Mouse (Mus musculus) left cerebral cortex, postnatal 10 days (tissue): ENCODE data around the gene Evi5l. TPM values are rescaled to one million over a fixed set of nuclear protein-coding genes. Genes with fewer than 3 reads are reported as not detected.

ENCODE experiments used
- DNase-seq, 2 experiments: peaks; one replicate each; pipeline ENCODE4 v3.0.0; 2021 to 2022; ENCODE audit warnings: low spot score in 2 of 2, mixed read lengths in 1 of 2; ENCODE audit errors: extremely low spot score in 1 of 2
- intact Hi-C: fragments of 180-260 bp; cut with DNase I; formaldehyde crosslinking; loops from one replicate; pipeline ENCODE4 v1.15.1; 2025
- total RNA-seq, 2 experiments: library from RNA; stranded (reverse); gene quantifications; 2 replicates each; pipeline ENCODE4 v1.2.3; 2021

The Evi5l gene
- total RNA-seq, 2 experiments from 2014 or later, result 127 to 130 TPM

DNA sequence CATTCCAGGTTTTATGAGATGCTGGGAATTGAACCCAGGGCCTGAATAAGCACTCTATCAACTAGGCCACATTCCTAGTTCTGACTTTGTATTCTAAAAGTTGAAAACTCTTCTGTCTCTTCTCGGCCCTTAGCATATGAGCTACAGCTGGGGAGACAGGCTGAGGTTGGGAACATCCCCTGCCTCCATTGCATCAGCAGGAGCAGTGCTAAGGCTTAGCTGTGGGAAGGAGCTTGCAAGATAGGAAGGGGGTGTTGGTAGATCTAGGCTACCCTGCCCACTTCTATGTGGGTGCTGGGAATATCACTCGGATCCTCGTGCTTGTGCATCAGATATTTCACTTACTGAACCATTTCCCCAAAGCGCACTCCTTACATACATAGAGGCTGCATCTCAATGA lies 61.6 kb downstream of the Evi5l start:
- no peak for DNase-seq
- intact Hi-C loops, result no loop called here

DNA sequence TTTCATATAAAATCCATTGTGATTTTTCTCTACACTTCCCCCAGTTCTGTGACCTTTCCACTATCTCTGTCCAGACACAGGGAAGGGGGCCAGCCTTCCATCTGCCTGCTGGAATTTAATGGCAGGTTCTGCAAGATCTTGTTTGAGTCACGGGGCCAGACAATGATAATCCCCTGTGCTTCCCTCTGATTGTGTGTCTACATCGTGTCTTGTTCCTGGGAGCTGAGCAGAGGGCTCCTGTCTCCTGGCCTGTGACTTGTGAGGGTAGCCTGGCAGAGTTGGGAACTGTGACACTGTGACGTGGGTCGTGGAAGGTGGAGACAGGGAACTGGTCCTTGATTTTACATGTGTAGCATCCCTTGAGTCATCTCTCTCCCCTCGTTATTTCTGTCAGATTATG lies 63.4 kb downstream of the Evi5l start:
- no peak for DNase-seq
- intact Hi-C loops, result no loop called here

DNA sequence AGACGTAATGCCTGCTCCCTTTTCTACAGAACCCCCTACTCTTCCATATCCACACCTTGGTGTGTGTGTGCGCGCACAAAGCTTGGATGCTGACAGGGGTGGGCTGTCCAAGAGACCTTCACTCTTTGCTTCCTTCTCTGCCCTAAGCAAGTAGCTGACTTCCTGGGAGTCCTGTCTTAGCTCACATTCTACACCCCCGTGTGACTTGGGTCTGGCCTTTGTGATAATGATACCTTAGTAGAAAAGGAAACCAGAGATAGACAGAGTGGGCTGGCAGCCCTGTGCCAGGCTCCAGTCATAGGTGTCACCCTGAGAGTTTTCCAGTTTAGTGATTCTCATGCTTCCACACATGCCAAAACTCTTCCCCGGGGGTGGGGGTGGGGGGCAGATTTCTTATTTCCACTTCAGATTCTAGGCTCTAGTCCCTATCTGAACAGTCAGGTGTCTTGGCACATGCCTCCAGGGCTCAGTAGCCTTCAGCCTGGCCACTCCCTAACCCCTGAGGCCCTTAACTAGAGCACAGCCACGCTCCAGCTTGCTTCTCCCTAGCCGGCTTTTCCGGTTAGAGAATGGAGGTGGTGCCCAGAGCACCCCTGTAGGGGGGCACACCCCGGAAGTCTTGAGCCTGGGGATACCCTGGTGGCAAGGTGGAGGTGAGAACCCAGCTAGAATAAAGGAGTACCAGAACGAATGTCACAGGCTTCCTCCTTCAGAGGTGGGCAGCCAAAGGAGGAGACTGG lies 64.4 kb downstream of the Evi5l start:
- DNase-seq, result no peak
- intact Hi-C loops, result no loop called here

DNA sequence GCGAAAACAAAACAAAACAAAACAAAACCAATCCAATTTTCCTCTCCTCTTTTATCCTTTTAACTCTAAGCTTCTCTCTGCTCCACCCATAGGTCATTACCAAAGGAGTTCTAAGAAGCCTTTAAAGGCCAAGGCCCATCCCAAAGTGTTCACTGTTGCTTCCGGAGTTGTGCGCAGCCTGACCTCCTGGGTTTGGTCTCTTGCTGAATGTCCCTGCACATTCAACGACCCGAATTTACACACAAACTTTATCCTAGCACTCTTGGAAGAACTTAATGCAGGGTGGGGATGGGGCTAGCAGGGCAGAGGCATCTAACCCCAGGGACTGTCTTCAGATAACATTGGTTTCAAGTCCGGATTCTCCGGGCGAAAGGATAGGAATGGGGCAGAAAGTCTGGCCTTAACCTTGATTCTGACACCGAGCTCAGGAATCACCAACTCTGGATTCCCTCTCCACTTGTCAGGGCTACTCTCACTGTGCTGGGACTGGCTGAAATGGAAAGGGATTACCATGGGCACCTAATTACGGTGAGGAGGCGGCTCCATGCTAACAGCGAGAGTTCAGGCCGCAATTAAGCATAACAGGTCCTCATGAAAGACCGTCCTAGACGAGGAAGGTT lies 71.6 kb downstream of the Evi5l start:
- no peak for DNase-seq
- intact Hi-C loops, result no loop called here

DNA sequence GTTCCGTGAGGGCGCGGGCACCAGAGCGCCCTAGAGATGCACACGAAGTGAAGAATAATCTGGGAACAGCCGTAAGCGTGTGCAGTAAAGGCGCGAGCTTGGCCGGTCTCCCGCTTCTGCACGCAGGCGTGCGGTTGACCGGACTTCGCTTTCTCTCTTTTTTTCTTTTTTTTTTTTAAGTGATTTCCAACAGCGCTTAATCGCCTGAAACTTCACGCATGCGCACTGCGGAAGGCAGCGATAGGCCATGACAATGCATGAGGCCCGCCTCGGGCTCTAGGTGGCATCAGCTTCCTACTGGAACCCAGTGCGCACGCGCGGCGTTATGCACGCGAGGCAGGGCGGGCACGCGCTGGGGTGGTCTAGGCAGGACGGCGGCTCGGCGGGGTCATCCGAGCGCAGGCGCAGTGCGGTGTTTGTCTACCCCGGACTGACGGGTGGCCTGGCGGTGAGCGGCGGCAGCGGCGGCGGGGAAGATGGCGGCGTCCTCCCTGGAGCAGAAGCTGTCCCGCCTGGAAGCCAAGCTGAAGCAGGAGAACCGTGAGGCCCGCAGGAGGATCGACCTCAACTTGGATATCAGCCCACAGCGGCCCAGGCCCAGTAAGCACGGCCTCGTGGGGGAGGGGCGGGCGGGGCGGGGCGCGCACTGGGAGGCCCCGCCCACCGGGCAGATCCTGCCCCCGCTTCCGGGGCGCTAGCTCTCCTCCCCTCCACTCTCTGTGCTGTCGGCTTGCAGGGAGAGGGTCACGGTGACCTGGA lies 72.2 kb downstream of the Evi5l start, which contains the start of the genes Map2k7 and Gm49320:
Gene Map2k7 (plus strand): TSS at position 307 of the 759 bp plus-strand sequence.
Gene Gm49320 (plus strand): TSS at position 432 of the 759 bp plus-strand sequence.
- peak; percentile 100 for DNase-seq
- intact Hi-C loops, result no loop called here

DNA sequence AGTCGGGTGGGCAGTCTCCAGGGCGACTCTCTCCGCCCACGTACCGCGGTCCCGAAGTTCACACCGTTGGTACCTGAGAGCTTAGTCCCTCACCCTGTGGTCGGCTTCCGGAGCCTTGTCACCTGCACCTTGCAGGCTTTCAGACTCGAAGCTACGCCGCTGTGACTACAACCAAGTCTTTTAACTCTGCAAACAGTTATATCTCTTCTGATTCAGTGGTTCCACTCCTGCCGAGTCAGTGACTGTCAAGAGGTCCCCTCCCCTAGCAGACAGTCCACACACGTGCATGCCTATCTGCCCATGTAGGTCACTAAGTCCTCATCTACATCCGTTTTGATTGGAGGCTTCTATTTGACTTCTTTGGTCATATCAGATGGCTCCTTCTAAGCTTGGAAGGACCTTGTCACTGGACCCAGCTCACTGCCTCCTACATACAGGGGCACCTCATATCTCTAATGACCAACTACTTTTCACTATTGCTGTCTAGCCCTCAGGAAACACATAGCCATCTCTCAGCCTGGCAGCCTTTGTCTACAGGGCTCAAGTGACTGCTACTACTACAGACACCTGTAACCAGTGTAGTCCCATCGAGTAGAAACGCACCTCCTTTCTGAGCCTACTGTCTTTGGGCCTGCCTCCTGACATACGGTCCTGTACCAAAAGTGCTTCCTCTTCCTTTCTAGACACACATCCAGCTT lies 73.0 kb downstream of the Evi5l start:
- no peak for DNase-seq
- intact Hi-C loops, result no loop called here

DNA sequence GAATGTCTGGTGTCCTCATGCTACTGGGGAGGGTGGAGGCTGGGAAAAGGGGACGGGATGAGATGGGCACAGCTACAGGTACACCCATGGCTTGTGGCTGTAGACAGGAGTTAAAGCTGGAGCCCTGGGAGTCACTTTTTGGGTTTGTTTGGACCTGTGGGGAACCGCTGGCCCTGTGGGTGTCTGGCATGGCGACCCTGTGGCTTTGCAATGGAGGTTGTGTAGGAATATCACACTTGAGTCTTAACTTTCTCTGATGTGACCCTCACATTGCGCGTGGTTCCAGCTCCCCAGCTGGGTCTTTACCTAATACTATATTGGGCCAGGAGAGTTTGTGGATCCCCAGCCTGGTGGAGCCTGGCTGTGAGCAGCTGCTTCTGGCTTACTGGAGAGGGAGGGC lies 78.7 kb downstream of the Evi5l start:
- intact Hi-C loops, result no loop called here
- DNase-seq, result no peak

DNA sequence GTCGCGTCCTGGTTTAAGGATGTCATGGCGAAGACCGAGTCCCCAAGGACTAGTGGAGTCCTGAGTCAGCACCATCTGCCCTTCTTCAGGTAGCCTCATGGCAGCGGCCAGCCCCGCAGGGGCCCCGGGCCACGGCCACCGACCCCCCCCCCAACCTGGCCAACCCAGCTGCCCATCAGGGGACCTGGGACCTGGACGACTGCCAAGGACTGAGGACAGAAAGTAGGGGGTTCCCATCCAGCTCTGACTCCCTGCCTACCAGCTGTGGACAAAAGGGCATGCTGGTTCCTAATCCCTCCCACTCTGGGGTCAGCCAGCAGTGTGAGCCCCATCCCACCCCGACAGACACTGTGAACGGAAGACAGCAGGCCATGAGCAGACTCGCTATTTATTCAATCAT lies 79.4 kb downstream of the Evi5l start:
- DNase-seq, result no peak
- intact Hi-C loops, result no loop called here

DNA sequence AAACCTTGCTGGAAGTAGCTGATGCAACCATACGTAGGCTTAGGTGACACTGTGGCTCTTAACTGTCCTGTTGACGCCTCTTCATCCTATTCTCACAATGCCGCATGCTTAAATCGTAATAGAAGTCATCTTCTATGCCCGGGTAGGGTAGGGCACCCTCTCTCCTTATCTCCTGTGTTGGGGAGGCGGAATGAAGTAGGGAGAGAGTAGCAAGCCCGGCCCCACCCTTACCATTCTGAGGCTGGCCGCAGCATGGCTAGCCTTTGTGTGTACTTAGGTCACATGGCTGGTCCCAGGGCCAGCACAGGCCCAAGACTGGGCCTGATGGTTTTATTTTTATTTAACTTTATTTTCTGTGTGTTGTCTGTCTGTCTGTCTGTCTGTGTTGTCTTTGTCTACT lies 80.9 kb downstream of the Evi5l start:
- DNase-seq, result no peak
- intact Hi-C loops, result no loop called here

DNA sequence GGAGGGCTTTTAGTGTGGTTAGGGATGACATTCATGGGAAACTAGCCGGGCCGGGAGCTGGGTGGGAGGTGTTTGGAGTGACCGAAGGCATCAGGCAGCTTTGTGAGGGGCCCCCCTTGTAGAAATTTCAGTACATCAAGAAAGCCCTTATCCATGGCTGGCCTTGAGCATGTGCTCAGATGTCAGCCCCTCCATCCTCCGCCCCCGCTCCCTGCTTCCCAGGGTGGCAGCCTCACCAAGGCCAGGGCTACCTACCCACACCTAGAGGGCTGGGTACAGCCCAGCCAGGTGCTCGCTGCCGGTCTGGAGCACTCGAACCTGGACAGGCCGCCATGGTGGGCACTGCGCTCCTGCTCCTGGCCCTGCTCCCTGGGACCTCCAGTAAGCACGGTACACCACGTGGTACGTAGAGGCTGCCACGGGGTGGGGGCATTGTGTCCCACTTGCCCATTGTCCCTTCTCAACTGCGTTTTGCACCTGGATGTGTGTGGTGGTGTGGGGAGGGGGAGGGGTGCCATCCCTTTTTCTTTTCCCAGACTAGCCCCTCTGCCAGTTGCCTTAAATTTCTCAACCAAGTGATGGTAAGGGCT lies 81.7 kb downstream of the Evi5l start, which contains the start of gene Tgfbr3l:
Gene Tgfbr3l (plus strand): TSS at position 264 of the 590 bp plus-strand sequence.
- DNase-seq, result no peak
- intact Hi-C loops, result no loop called here

DNA sequence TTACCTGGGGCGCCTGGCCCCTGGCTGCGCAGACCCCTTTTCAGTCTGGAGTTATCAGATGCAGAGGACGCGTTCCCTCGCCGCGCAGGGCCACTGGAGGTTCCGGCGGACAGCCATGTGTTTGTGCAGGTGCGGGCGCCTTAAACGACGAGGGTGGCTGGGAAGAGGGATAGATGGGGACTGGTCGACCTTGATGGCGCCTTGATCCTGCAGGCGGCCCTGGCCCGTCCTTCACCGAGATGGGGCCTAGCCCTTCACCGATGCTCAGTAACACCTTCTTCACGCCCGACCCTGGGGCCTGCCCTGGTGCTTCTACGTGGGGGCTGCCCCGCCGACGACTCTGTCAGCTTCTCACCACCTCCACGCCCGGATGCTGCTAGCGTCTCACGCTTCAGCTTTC lies 82.8 kb downstream of the Evi5l start:
- no peak for DNase-seq

DNA sequence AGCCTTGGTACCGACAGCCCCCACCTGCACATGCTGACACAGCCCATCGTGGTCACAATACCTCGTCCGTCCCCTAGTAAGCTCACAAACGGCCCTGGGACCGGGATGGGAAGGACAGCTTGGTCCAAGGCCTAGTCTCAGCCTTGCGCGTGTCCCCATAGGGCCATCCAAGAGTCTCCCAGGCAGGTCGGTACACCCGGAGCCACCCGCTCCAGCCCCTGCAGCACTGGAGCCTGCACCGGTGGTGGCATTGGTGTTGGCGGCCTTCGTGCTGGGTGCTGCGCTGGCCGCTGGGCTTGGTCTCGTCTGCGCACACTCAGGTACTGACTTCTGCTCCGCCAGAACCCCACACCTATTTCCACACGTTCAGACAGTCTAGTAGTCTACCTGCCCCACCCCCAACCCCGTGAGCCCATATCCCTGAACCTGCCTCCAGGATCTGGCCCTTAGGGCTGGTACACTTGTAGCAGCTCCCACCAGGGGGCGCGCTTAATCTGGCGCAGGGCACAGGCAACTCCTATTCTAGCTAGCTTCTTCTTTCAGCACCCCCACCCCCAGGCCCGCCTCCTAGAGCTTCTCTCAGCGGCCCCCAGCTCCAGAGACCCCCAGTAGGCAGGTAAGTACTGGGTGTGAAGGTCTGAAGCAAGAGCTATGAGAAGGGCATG lies 84.1 kb downstream of the Evi5l start:
- peak; percentile 81 to 92 for DNase-seq
- intact Hi-C loops, result loop anchor here (5.0 to 10.0 kb wide), 2 partner anchors 72 to 334 kb away; no protein-coding TSS in a partner anchor

More for the DNA sequence above, 82.8 kb downstream of the Evi5l start:
- intact Hi-C loops, result no loop called here

DNA sequence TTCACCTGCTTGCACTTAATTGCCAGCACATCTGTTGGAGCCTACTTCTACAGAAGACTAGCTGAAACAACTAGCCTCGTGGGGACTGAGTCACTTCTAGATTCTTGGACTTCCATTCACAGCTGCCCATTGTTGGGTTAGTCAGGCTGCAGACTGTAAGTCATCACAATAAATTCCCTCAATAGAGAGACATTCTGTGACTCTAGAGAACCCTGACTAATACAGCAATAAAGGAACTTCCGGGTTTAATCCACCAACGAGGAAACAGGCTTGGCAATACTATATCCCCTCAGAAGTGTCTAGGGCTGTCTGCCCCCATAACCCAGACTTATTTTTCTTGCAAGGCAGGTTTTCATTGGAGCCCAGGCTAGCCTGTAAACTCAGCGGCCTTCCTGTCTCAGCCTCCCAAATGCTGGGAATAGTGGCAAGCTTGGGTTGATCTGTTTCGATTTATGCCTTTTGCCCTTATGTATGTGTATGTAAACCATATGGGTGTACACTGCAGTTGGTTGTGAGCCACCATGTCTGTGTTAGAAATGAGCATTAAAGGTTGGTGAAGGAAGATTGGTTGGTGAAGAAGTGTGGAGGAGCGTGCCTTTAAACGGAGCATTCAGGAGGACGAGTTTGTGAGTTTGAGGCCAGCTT lies 85.9 kb downstream of the Evi5l start:
- intact Hi-C loops, result loop anchor here (5.0 to 10.0 kb wide), 2 partner anchors 70 to 333 kb away; no protein-coding TSS in a partner anchor
- no peak for DNase-seq

DNA sequence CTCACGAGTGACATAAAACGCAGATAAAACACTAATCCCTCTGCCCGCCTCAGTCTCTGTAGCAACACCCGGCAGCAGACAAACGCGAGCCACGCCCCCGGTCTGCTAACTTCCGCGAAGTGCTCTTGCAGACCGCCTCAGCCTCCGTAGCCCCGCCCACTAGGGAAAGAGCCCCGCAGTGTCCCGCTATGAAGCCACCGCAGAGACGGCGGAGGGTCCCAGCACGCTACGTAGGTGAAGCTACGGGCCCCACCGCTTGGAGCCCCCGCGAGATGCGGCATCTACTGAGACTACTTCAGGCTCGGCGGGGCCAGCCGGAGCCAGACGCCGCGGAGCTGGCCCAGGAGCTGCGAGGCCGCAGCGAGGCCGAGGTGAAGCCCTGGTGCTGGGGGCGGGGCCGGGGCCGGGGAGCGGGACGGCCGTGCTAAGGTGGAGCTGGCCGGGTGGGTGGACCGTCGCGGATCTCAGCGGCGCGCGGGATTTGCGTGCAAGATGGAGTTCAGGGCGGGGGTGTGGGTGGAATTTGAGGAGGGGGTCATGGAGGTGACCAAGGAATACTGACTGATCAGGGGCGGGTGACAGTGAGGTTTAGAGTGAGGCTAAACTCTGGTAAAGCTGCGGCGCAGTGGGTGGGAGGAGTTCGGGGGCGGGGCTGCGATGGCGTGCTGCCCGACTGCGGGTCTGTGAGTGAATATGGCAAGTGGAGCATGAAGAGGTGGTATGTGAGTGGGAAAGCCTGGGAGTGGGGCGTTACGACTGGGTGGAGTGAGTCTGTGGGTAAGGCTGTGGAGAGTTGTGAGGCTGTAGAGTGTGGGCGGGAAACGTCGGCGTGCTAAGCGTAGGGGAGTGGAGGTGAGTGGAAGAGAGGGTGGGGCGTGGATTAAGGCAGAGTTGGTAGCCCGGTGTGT lies 86.8 kb downstream of the Evi5l start, which contains the start of gene Snapc2:
Gene Snapc2 (plus strand): TSS at position 147 of the 908 bp plus-strand sequence.
- DNase-seq, result peak; percentile 91 to 99
- intact Hi-C loops, result loop anchor here (5.0 to 10.0 kb wide), 2 partner anchors 69 to 332 kb away; no protein-coding TSS in a partner anchor

DNA sequence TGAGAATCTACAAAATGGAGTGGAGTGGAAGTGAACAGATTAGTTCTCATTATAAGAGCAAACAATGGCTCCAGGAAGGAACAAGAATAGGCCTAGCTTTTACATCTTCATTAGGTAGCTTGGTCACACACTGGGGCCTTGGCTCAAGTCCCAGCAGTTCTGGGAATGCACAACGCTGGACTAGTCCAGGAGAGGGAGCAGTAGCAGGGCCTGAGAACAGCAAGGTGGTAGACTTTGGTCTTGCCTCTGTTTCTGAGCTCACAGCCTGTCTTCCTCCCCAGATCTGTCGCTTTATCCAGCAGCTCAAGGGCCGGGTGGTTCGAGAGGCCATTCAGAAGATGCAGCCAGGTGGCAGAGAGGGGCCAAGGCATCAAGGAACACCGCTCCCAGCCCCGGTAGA lies 87.6 kb downstream of the Evi5l start:
- peak; percentile 74 to 86 for DNase-seq
- intact Hi-C loops, result loop anchor here (5.0 to 10.0 kb wide), 2 partner anchors 68 to 331 kb away; no protein-coding TSS in a partner anchor

DNA sequence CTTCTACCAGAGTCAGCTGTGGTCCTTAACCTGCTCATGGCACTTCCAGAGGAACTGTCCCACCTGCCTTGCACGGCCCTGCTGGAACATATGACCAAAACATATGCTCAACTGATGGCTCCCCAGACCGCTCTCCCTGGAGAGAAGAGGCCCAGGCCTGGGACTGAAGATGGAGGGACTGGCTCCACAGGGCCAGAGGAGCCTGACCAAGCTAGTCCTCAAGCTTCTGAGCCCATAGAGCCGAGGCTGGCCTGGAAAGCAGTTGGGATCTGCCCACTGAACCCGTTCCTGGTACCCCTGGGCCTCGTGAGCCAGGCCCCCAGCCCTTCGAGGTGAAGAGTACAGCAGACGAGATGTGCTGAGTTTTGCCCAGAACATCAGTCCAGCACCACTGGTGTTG lies 89.1 kb downstream of the Evi5l start:
- DNase-seq, result peak in 1 of 2 experiments; percentile 27
- intact Hi-C loops, result loop anchor here (10.0 kb wide), 1 partner anchor 329 kb away; no protein-coding TSS in a partner anchor
